In genomic region chr19:6559576-6559975, GRCm38 (mm10) we compare ENCODE assay signal across 33 mouse cellular contexts. TPM values are rescaled to one million over a fixed set of nuclear protein-coding genes. Genes with fewer than 3 reads are reported as not detected.
A peak's percentile ranks its signal among the peaks of the same experiment; 100 is the strongest.
DNase-seq lines count a peak whose midpoint lies in the region; TF ChIP-seq lines count a peak whose summit lies in the region.
"Had no signal": no experiment of that assay in that cellular context is flagged by ENCODE, and none has a peak within 500 bp of the region (broad histone marks: within the 10 kb centered on the region; RNA-seq: fewer than 3 reads in every experiment).

No protein-coding gene starts in this region.

- H3K4me3 ChIP-seq in CH12.LX (replicated peaks in 1 of 3; ENCODE audit: low read depth in 2 of 3, low read length in 2 of 3, poor library complexity in 1 of 3): no peak overlapping the region
- H3K4me3 ChIP-seq: embryonic facial prominence, embryonic 10.5 days; embryonic facial prominence, embryonic 13.5 days; erythroblast, embryonic 14.5 days; forebrain, embryonic 12.5 days; forebrain, embryonic 15.5 days; heart, adult 2 months; heart, embryonic 10.5 days; heart, embryonic 13.5 days; hindbrain, embryonic 12.5 days; hindbrain, embryonic 15.5 days had no signal

- in situ Hi-C loops in CH12.LX (cut with MboI; ENCODE audit: low pct_ligation_motif_present, low pct_unique_long_range_greater_than_20kb, low sequenced_read_pairs): no loop called here

- H3K9me3 ChIP-seq in CH12.LX (replicated peaks; ENCODE audit: low read length): no peaks in the 10 kb centered on the region
- H3K9me3 ChIP-seq: embryonic facial prominence, embryonic 10.5 days; embryonic facial prominence, embryonic 13.5 days; forebrain, embryonic 12.5 days; forebrain, embryonic 15.5 days; heart, embryonic 10.5 days; heart, embryonic 13.5 days; hindbrain, embryonic 12.5 days; hindbrain, embryonic 15.5 days had no signal

- no peak for TF ChIP-seq POLR2A in CH12.LX (IDR thresholded peaks at IDR 0.05; ENCODE audit: low read depth, low read length)

- DNase-seq in kidney, adult 9 months: peak; percentile 60
- DNase-seq in kidney, postnatal 36 days: no peak
- DNase-seq in CH12.LX (ENCODE audit: extremely low read depth): no peak
- peak; percentile 46 for DNase-seq in embryo, embryonic 10.5 days (ENCODE audit: low spot score)
- DNase-seq in cerebellum, postnatal 36 days: no peak
- DNase-seq in adrenal gland, adult 2 months: no peak
- DNase-seq: adrenal gland, postnatal 10 days; adrenal gland, postnatal 36 days; cerebellum, adult 18-20 months; cerebellum, adult 9-10 months; cerebellum, postnatal 14 days; gastrocnemius, postnatal 10 days; gastrocnemius, postnatal 36 days; heart, adult 2 months had no signal

- no peaks in the 10 kb centered on the region for H3K79me2 ChIP-seq in CH12.LX (replicated peaks; ENCODE audit: control insufficient read depth, extremely low read depth, insufficient read depth, poor library complexity, severe bottlenecking)

- H3K27me3 ChIP-seq in CH12.LX (replicated peaks): no peaks in the 10 kb centered on the region
- H3K27me3 ChIP-seq: embryonic facial prominence, embryonic 13.5 days; forebrain, embryonic 12.5 days; forebrain, embryonic 15.5 days; heart, embryonic 13.5 days; hindbrain, embryonic 12.5 days; hindbrain, embryonic 15.5 days had no signal

- H3K4me1 ChIP-seq in CH12.LX (ENCODE audit: control insufficient read depth in 1 of 2, insufficient read depth in 2 of 2): peaks cover 17 to 61% of the 10 kb centered on the region in 2 experiments
- H3K4me1 ChIP-seq: forebrain, embryonic 15.5 days; heart, embryonic 10.5 days; heart, embryonic 13.5 days; hindbrain, embryonic 15.5 days had no signal

- TF ChIP-seq EP300 in CH12.LX (IDR thresholded peaks at IDR 0.05; ENCODE audit: low read length): no peak

- H3K36me3 ChIP-seq in CH12.LX (replicated peaks in 1 of 2; ENCODE audit: control insufficient read depth in 1 of 2, insufficient read depth in 1 of 2, low read length in 1 of 2): no peaks in the 10 kb centered on the region
- H3K36me3 ChIP-seq: embryonic facial prominence, embryonic 10.5 days; embryonic facial prominence, embryonic 13.5 days; forebrain, embryonic 12.5 days; forebrain, embryonic 15.5 days; heart, embryonic 10.5 days; heart, embryonic 13.5 days; hindbrain, embryonic 12.5 days; hindbrain, embryonic 15.5 days had no signal

- peak overlapping the region; percentile 22; the same call in 1 of the 2 replicates for H3K27ac ChIP-seq in CH12.LX (ENCODE audit: insufficient read depth, low read depth)
- H3K27ac ChIP-seq: embryonic facial prominence, embryonic 10.5 days; embryonic facial prominence, embryonic 13.5 days; forebrain, embryonic 12.5 days; forebrain, embryonic 15.5 days; heart, adult 2 months; heart, embryonic 10.5 days; heart, embryonic 13.5 days; hindbrain, embryonic 12.5 days; hindbrain, embryonic 15.5 days had no signal

- dilution Hi-C loops in CH12.LX (cut with MboI; ENCODE audit: extremely low pct_ligation_motif_present, extremely low pct_unique_long_range_greater_than_20kb, low sequenced_read_pairs): no loop called here

- no peak overlapping the region for H3K9ac ChIP-seq in CH12.LX (ENCODE audit: insufficient read depth, low read depth)
- H3K9ac ChIP-seq: embryonic facial prominence, embryonic 13.5 days; forebrain, embryonic 12.5 days; forebrain, embryonic 15.5 days; heart, embryonic 13.5 days; hindbrain, embryonic 12.5 days; hindbrain, embryonic 15.5 days had no signal

- no peak for TF ChIP-seq RAD21 in CH12.LX (IDR thresholded peaks at IDR 0.05; ENCODE audit: low read depth, low read length)

- no peak overlapping the region for H3K4me2 ChIP-seq in CH12.LX (ENCODE audit: insufficient read depth, low read depth, poor library complexity, severe bottlenecking)
- H3K4me2 ChIP-seq: embryonic facial prominence, embryonic 13.5 days; forebrain, embryonic 12.5 days; forebrain, embryonic 15.5 days; heart, embryonic 13.5 days; hindbrain, embryonic 12.5 days; hindbrain, embryonic 15.5 days had no signal

- no peak for TF ChIP-seq CTCF in CH12.LX (conservative IDR thresholded peaks at IDR 0.05 in 1 of 2, IDR thresholded peaks at IDR 0.05 in 1 of 2; ENCODE audit: low read depth in 2 of 2, low read length in 2 of 2)

TF ChIP-seq in CH12.LX, 34 proteins besides CTCF, POLR2A, EP300 and RAD21:
- TF ChIP-seq ELF1 (IDR thresholded peaks at IDR 0.05; ENCODE audit: low read depth, low read length) (no peak), NRF1 (IDR thresholded peaks at IDR 0.05; ENCODE audit: low read depth, low read length) (no peak), GABPA (IDR thresholded peaks at IDR 0.05; ENCODE audit: insufficient replicate concordance, low read depth, low read length) (no peak), ZC3H11A (IDR thresholded peaks at IDR 0.05; ENCODE audit: low read depth, low read length) (no peak), MXI1 (IDR thresholded peaks at IDR 0.05; ENCODE audit: low read depth, low read length) (no peak), MAZ (IDR thresholded peaks at IDR 0.05; ENCODE audit: low read depth, low read length) (no peak), MAX (IDR thresholded peaks at IDR 0.05; ENCODE audit: low read length) (no peak), USF1 (IDR thresholded peaks at IDR 0.05; ENCODE audit: low read depth, low read length) (no peak), JUND (conservative IDR thresholded peaks at IDR 0.05; ENCODE audit: low read depth, low read length) (no peak), ETS1 (conservative IDR thresholded peaks at IDR 0.05; ENCODE audit: low read depth, low read length) (no peak), TBP (conservative IDR thresholded peaks at IDR 0.05; ENCODE audit: low read depth, low read length) (no peak), CHD2 (IDR thresholded peaks at IDR 0.05; ENCODE audit: low read length) (no peak)

RNA-seq across cellular contexts. Expression of gene Slc22a12, which starts 16.7 kb away (rescaled TPM):
- total RNA-seq in CH12.LX (2012; rRNA removed) (0.17 TPM in 1 of 2 replicates, not detected in the other), CH12.LX (2014; rRNA removed) (0.24 and 0.94 TPM in 2 replicates)
- 1.2 and 2.1 TPM in 2 replicates for polyA plus RNA-seq in CH12.LX (2012; ENCODE audit: insufficient read length, low read depth)
- total RNA-seq in adrenal gland, adult 2 months (2021): under 1 TPM; 0.37 to 0.45 TPM
- 0.11 and 0.32 TPM in 2 replicates for polyA plus RNA-seq in adrenal gland, adult 2 months (2012; rRNA removed)
- total RNA-seq: adrenal gland, postnatal 10 days; common myeloid progenitor, adult 5-6 weeks; ES-E14; gastrocnemius, postnatal 10 days; gastrocnemius, postnatal 36 days; granulocyte monocyte progenitor cell, adult 5-6 weeks; heart, adult 2 months; heart, postnatal 25 days; hematopoietic stem cell, adult 5-6 weeks had no signal
- polyA plus RNA-seq: activated CD4-positive, CD25-positive, alpha-beta regulatory T cell, adult 4 months; C2C12; CD4-positive, CD25-positive, alpha-beta regulatory T cell, adult 4 months; embryonic facial prominence, embryonic 10.5 days; embryonic facial prominence, embryonic 13.5 days; erythroblast, embryonic 14.5 days; forebrain, embryonic 12.5 days; forebrain, embryonic 15.5 days; heart, adult 2 months; heart, embryonic 10.5 days; heart, embryonic 13.5 days; heart, embryonic 16.5 days; hindbrain, embryonic 12.5 days; hindbrain, embryonic 15.5 days; intestine, embryonic 14.5 days had no signal

Comparison
In these comparisons a context has a peak if more than half of its experiments do, and no peak if none do; other contexts are left out.
1. DNase-seq: peak in kidney, adult 9 months (single experiment) and embryo, embryonic 10.5 days (single experiment); none in kidney, postnatal 36 days (0 of 2), CH12.LX (single experiment), cerebellum, postnatal 36 days (0 of 2) and adrenal gland, adult 2 months (single experiment).